8 mouse cellular contexts compared by ENCODE assay signal in genomic region chr14:61556289-61557147, GRCm38 (mm10). TPM values are rescaled to one million over a fixed set of nuclear protein-coding genes. Genes with fewer than 3 reads are reported as not detected.
A peak's percentile ranks its signal among the peaks of the same experiment; 100 is the strongest.
DNase-seq lines count a peak whose midpoint lies in the region; ATAC-seq and TF ChIP-seq lines count a peak whose summit lies in the region.

Gene Spryd7, minus strand, starts transcription at chr14:61556886.

- H3K27me3 ChIP-seq in G1E (ENCODE audit: insufficient read depth, low read length), result peaks cover 13% of the 10 kb centered on the region
- H3K27me3 ChIP-seq in forebrain, embryonic 16.5 days (replicated peaks; ENCODE audit: control insufficient read depth, insufficient read depth, low read length), result no peaks in the 10 kb centered on the region
- H3K27me3 ChIP-seq in lung, embryonic 15.5 days, result 0 out of 2 replicates have a peak, but pooled peaks cover 3% of the 10 kb centered on the region

- H3K9me3 ChIP-seq in G1E (replicated peaks), result no peaks in the 10 kb centered on the region
- H3K9me3 ChIP-seq in forebrain, embryonic 16.5 days (ENCODE audit: control insufficient read depth, low read length), result no peaks in the 10 kb centered on the region
- no peaks in the 10 kb centered on the region for H3K9me3 ChIP-seq in lung, embryonic 15.5 days

- TF ChIP-seq CTCF in G1E (IDR thresholded peaks at IDR 0.05; ENCODE audit: low read depth, low read length), result no peak

- peaks cover 6% of the 10 kb centered on the region for H3K36me3 ChIP-seq in G1E (replicated peaks)
- no peaks in the 10 kb centered on the region for H3K36me3 ChIP-seq in forebrain, embryonic 16.5 days (ENCODE audit: control insufficient read depth, insufficient read depth)
- no peaks in the 10 kb centered on the region for H3K36me3 ChIP-seq in lung, embryonic 15.5 days

- peak; percentile 98 for ATAC-seq in G1E (ENCODE audit: extremely low read depth, insufficient number of reproducible peaks, low FRiP score, poor library complexity, severe bottlenecking)
- peak; percentile 97 for ATAC-seq in forebrain, embryonic 16.5 days
- peak; percentile 99 for ATAC-seq in lung, embryonic 15.5 days (ENCODE audit: borderline replicate concordance, extremely low read depth, low FRiP score, low TSS enrichment)

- H3K9ac ChIP-seq in forebrain, embryonic 16.5 days (replicated peaks; ENCODE audit: low read depth, low read length), result peak within 1 kb of the TSS; percentile 87
- H3K9ac ChIP-seq in lung, embryonic 15.5 days, result peak within 1 kb of the TSS; percentile 63

- peak within 1 kb of the TSS; percentile 87 for H3K4me2 ChIP-seq in forebrain, embryonic 16.5 days (ENCODE audit: low read length)
- H3K4me2 ChIP-seq in lung, embryonic 15.5 days, result peak within 1 kb of the TSS; percentile 97

- peaks cover 16% of the 10 kb centered on the region for H3K4me1 ChIP-seq in G1E (ENCODE audit: insufficient read depth, low read depth, low read length)
- H3K4me1 ChIP-seq in forebrain, embryonic 16.5 days (replicated peaks; ENCODE audit: control insufficient read depth, insufficient read depth, low read length), result peaks cover 3% of the 10 kb centered on the region
- H3K4me1 ChIP-seq in lung, embryonic 15.5 days, result peaks cover 9% of the 10 kb centered on the region; the same call in 1 of the 2 replicates

- peak; percentile 97 for DNase-seq in G1E (ENCODE audit: low spot score)
- peak; percentile 99 for DNase-seq in cerebellum, adult 18-20 months
- DNase-seq in heart, postnatal 4 days, result peak; percentile 98
- DNase-seq in layer of hippocampus, adult 8-10 months (ENCODE audit: low spot score in 2 of 2), result peak; percentile 96 to 98
- DNase-seq in ovary, adult 18-20 months (ENCODE audit: low spot score), result peak; percentile 98
- peak; percentile 99 for DNase-seq in thymus, postnatal 0 days (ENCODE audit: low spot score)

- peak within 1 kb of the TSS; percentile 91 for H3K27ac ChIP-seq in forebrain, embryonic 16.5 days (ENCODE audit: low read length)
- peak within 1 kb of the TSS; percentile 88 for H3K27ac ChIP-seq in lung, embryonic 15.5 days

- H3K4me3 ChIP-seq in G1E (ENCODE audit: low read depth, low read length), result peak within 1 kb of the TSS; percentile 92
- peak within 1 kb of the TSS; percentile 88 for H3K4me3 ChIP-seq in forebrain, embryonic 16.5 days (replicated peaks; ENCODE audit: low read length)
- peak within 1 kb of the TSS; percentile 71 for H3K4me3 ChIP-seq in lung, embryonic 15.5 days

- under 1% methylated on average over 67 of the region's 72 CpGs for WGBS in forebrain, embryonic 16.5 days
- under 1% methylated on average over 60 of the region's 72 CpGs for WGBS in lung, embryonic 15.5 days

RNA-seq across cellular contexts. Expression of gene Spryd7, which starts in this region (rescaled TPM):
- total RNA-seq in G1E (2014; fragmentation: Nextera tagmentation), result 7.8 and 9.9 TPM in 2 replicates
- total RNA-seq in G1E (2017), result 10.5 and 10.8 TPM in 2 replicates
- 2.9 and 3.7 TPM in 2 replicates for polyA plus RNA-seq in G1E (2012)
- 45.2 and 48.5 TPM in 2 replicates for polyA plus RNA-seq in forebrain, embryonic 16.5 days (2015; fragmentation: Nextera tagmentation; extraction: Ambion mirVana)
- 10 to 100 TPM; 33.5 to 35.3 TPM for total RNA-seq in heart, postnatal 4 days (2021)
- total RNA-seq in layer of hippocampus, adult 8-10 months (2022), result 10 to 100 TPM; 45.9 to 52.8 (median 49.5) TPM
- polyA plus RNA-seq in lung, embryonic 15.5 days (2015; fragmentation: Nextera tagmentation; extraction: Ambion mirVana), result 19.7 and 22.6 TPM in 2 replicates
- 33.9 and 35.5 TPM in 2 replicates for polyA plus RNA-seq in thymus, postnatal 0 days (2015; fragmentation: Nextera tagmentation; extraction: Ambion mirVana)

Comparison
In these comparisons a context has a peak if more than half of its experiments do, and no peak if none do; other contexts are left out.
1. Peak in every context shown above with its lines: DNase-seq, ATAC-seq, H3K4me3 ChIP-seq and H3K27ac ChIP-seq.